Mouse (Mus musculus) gastrocnemius, postnatal 4 days (tissue): ENCODE measurements around the gene Rassf4. TPM values are rescaled to one million over a fixed set of nuclear protein-coding genes. Genes with fewer than 3 reads are reported as not detected.

Experiments
- DNase-seq, 2 experiments: peaks; one replicate each; pipeline ENCODE4 v3.0.0; 2021 to 2022; ENCODE audit warnings: low spot score in 2 of 2, mixed read lengths in 2 of 2
- long read RNA-seq, 2 experiments: library from polyadenylated mRNA; stranded (forward); transcript quantifications; one replicate each; pipeline ENCODE4 v2.0.0; 2021
- total RNA-seq, 2 experiments: library from RNA; stranded (reverse); gene quantifications; 2 replicates each; pipeline ENCODE4 v1.2.3; 2021

The Rassf4 gene
- 10 to 100 TPM; 14.5 to 14.7 TPM for total RNA-seq
- long read RNA-seq, experiment 1, full-length matches to known transcripts = 4 of 6 reads
- long read RNA-seq, experiment 1, partial matches to known transcripts = 2 of 6 reads
- long read RNA-seq, experiment 1, other reads (novel, unspliced or antisense) = 0 of 6 reads
- long read RNA-seq, experiment 2, full-length matches to known transcripts = 1 of 6 reads
- long read RNA-seq, experiment 2, partial matches to known transcripts = 0 of 6 reads
- long read RNA-seq, experiment 2, other reads (novel, unspliced or antisense) = 5 of 6 reads

- peak; percentile 76 to 86 for DNase-seq
Observed at GRCm38 (mm10) chr6:116673471-116674282, at the start of gene Rassf4. TSS of gene Rassf4 (minus strand) at chr6:116673952.

- no peak for DNase-seq
Observed at GRCm38 (mm10) chr6:116718920-116719319, 45.2 kb upstream of the Rassf4 start.

GRCm38 (mm10) chr6:116718361-116718760 is 44.6 kb upstream of the Rassf4 start:
- DNase-seq = no peak

- no peak for DNase-seq
Observed at GRCm38 (mm10) chr6:116717851-116718250, 44.1 kb upstream of the Rassf4 start.

- DNase-seq = no peak
Observed at GRCm38 (mm10) chr6:116716666-116717065, 42.9 kb upstream of the Rassf4 start, which contains the start of gene Tmem72. TSS of gene Tmem72 (minus strand) at chr6:116716913.

GRCm38 (mm10) chr6:116715166-116715565 is 41.4 kb upstream of the Rassf4 start:
- no peak for DNase-seq

GRCm38 (mm10) chr6:116714576-116714975 is 40.8 kb upstream of the Rassf4 start:
- DNase-seq = peak in 1 of 2 experiments; percentile 20

GRCm38 (mm10) chr6:116713966-116714365 is 40.2 kb upstream of the Rassf4 start:
- DNase-seq = no peak

- DNase-seq = no peak
Observed at GRCm38 (mm10) chr6:116712503-116712902, 38.8 kb upstream of the Rassf4 start.

- no peak for DNase-seq
Observed at GRCm38 (mm10) chr6:116712062-116712461, 38.3 kb upstream of the Rassf4 start.

GRCm38 (mm10) chr6:116704320-116704719 is 30.6 kb upstream of the Rassf4 start:
- no peak for DNase-seq

- peak in 1 of 2 experiments; percentile 2 for DNase-seq
Observed at GRCm38 (mm10) chr6:116700821-116701220, 27.1 kb upstream of the Rassf4 start.

GRCm38 (mm10) chr6:116697896-116698425 is 24.2 kb upstream of the Rassf4 start:
- DNase-seq = no peak

- DNase-seq = peak in 1 of 2 experiments; percentile 5
Observed at GRCm38 (mm10) chr6:116697413-116697812, 23.7 kb upstream of the Rassf4 start.

GRCm38 (mm10) chr6:116694346-116694745 is 20.6 kb upstream of the Rassf4 start:
- DNase-seq = peak in 1 of 2 experiments; percentile 5

- DNase-seq = no peak
Observed at GRCm38 (mm10) chr6:116693639-116694038, 19.9 kb upstream of the Rassf4 start.

GRCm38 (mm10) chr6:116682317-116682716 is 8.6 kb upstream of the Rassf4 start:
- no peak for DNase-seq

- no peak for DNase-seq
Observed at GRCm38 (mm10) chr6:116679563-116680288, 6.0 kb upstream of the Rassf4 start.

GRCm38 (mm10) chr6:116677321-116677720 is 3.6 kb upstream of the Rassf4 start:
- no peak for DNase-seq

GRCm38 (mm10) chr6:116676355-116676913 is 2.7 kb upstream of the Rassf4 start:
- no peak for DNase-seq
